Mouse (Mus musculus) left cerebral cortex, adult 2 months (tissue): ENCODE measurements at regions not wholly inside any gene's neighbourhood (a gene's known extent, or its start where the extent isn't known, plus 50 kb on each side); places are given as distances from the start of the nearest gene placed in this dataset.

Source experiments
- DNase-seq, 2 experiments: peaks; one replicate each; pipeline ENCODE4 v3.0.0; 2021 to 2022; ENCODE audit warnings: low spot score in 2 of 2, mixed read lengths in 1 of 2; ENCODE audit errors: extremely low spot score in 1 of 2
- H3K27ac ChIP-seq: fragments of 200-600 bp; 2 replicates; pipeline ENCODE4 v1.8.1; 2022
- H3K4me3 ChIP-seq: fragments of 200-600 bp; 2 replicates; pipeline ENCODE4 v1.8.1; 2022
- CTCF ChIP-seq: fragments of 200-600 bp; IDR thresholded peaks from 2 replicates; pipeline ENCODE4 v1.8.1; 2022; ENCODE audit warnings: antibody characterized with exemption, mild to moderate bottlenecking, moderate library complexity
- intact Hi-C: fragments of 180-260 bp; cut with DNase I; formaldehyde crosslinking; loops from one replicate; pipeline ENCODE4 v1.15.1; 2025

DNA sequence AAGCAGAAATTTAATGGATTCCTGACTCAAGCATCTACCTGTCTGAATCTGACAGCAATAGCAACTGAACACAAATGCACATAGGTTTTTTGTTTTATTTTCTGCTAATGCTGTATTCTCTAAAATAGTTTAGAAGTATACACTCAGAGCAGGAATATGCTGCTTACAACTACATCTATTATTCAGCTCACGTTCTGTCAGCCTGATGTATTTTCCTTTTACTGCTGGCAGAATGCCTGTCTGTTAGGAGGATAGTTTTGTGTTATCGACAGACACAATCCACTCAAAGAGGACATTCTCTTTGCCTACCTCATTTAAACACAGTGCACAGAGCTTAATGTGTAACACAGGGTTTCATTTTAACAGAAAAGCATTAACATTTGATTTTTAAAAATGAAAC lies 269.8 kb upstream of the Chrm3 start:
- no peak overlapping the region for H3K4me3 ChIP-seq
- no peak for DNase-seq
- intact Hi-C loops: no loop called here
- TF ChIP-seq CTCF: no peak
- no peak overlapping the region for H3K27ac ChIP-seq

DNA sequence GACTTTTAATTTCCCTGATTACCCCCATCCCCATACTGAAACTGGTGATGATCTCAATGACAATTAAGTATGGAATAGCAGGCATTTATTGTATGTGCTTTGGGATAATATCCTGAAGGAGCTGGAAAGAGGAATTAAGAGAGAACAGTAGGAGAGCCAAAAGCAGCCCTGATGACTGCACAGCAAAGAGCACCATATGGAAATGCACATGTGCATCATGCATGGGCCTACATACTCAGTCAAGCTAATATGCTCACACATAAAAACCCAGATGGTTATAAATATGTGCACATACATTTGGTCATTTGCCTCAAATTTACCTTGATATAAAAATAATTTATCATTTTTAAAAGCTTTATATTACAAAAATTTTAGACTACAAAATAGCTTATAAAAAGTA lies 259.0 kb upstream of the Chrm3 start:
- intact Hi-C loops: no loop called here
- DNase-seq: no peak
- H3K27ac ChIP-seq: no peak overlapping the region
- H3K4me3 ChIP-seq: no peak overlapping the region
- TF ChIP-seq CTCF: no peak

DNA sequence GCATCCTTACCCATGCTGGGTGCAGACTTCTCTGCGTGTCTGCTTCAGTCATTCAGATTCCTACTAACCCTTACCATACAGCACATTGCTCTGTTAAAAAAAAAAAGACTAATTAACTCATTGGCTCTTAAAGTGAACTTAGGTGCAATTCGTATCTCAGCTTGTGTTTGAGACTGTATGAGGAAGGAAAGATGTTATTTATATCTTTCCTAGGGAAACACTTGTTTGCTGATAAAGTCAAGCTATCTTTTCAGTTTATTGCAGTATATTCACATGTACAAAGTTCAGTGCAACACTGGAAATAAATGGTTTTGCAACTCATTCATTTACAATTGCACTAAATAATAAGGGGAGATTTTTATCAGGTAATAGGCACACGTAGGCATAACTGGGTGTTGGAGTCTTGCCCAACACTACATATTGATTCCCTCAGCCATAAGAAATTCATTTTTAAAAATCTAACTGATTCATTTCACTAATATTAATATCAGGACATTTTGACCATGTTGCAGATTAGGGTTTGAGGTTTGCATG lies 257.8 kb upstream of the Chrm3 start:
- intact Hi-C loops: no loop called here
- DNase-seq: no peak
- Histone ChIP-seq H3K4me3 (no peak overlapping the region), H3K27ac (no peak overlapping the region)
- TF ChIP-seq CTCF: no peak

DNA sequence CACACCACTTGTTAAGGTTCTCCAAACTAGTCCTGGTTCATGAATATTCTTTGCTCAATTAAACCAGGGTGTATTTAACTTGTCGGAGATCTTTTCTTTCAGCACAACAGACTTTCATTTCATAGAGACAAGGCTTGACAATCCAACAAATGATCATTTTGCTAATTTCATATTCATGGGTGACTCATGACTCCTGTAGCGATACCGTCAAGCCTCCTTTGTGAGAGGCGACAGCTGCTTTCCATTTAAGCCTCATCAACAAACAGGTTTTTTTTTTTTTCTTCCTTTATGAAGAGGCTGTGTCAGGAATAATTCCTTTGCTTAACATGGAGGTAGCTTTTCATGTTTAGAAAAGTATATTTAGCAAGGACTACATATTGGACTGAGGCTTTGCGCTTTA lies 214.3 kb upstream of the Chrm3 start:
- H3K4me3 ChIP-seq: no peak overlapping the region
- no peak overlapping the region for H3K27ac ChIP-seq
- no peak for TF ChIP-seq CTCF
- intact Hi-C loops: no loop called here
- DNase-seq: no peak

DNA sequence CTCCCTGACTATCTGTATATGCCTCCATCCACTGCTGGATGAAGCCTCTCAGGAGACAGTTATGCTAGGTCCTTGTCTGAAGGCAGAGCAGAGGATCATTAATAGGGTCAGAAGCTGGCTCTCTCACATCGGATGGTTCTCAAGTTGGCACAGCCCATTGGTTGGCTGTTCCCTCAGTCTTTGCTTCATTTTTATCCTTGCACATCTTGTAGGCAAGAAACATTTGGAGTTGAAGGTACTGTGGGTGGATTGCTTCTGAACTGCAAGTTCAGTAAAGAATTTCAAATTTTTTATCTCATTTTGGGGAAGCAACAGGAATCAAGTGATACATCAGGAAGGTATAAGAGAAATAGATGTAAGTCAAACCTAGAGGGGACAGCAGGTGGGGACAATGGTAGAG lies 206.2 kb upstream of the Chrm3 start:
- TF ChIP-seq CTCF: no peak
- DNase-seq: no peak
- intact Hi-C loops: no loop called here

DNA sequence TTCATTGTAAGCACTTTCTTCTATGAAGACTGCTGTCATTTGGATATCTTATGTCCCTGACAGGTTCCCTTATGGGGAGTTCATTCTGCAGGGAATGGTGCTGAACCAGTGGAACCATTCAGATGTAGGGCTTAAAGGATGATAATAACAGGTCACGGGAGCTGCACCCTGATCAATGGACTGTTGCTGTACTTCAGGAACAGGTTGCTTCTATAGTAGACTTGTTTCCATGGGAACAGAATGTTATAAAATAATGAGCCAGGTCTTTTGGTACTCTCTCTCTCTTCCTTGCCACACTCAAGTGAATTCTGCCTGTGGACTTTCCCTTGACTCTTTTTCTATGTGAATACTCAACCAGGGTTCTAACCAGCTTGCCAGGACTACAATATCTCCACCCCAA lies 196.9 kb upstream of the Chrm3 start:
- no peak overlapping the region for H3K27ac ChIP-seq
- DNase-seq: no peak
- no peak for TF ChIP-seq CTCF
- intact Hi-C loops: no loop called here
- no peak overlapping the region for H3K4me3 ChIP-seq

More for the DNA sequence above, 206.2 kb upstream of the Chrm3 start:
- Histone ChIP-seq H3K27ac (no peak overlapping the region), H3K4me3 (no peak overlapping the region)

DNA sequence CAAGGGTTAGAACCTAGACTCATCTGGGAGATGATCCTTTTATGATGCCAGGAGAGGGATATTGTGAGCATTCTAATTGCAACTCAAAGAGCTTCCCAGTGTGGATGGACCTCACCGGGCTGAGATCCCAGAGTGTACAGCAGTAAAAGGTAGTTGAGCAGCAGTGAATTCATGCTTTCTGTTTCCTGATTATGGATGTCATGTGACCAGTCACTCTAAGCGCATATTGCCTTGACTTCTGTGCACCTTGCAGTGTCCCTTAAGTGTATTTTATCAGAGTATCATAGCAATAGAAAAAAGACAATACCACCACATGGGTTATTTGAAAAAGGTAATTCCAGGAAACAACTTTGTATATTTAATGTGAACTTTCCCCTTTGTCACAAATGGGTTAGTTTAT lies 193.9 kb upstream of the Chrm3 start:
- intact Hi-C loops: no loop called here
- Histone ChIP-seq H3K4me3 (no peak overlapping the region), H3K27ac (no peak overlapping the region)
- no peak for TF ChIP-seq CTCF
- DNase-seq: no peak

DNA sequence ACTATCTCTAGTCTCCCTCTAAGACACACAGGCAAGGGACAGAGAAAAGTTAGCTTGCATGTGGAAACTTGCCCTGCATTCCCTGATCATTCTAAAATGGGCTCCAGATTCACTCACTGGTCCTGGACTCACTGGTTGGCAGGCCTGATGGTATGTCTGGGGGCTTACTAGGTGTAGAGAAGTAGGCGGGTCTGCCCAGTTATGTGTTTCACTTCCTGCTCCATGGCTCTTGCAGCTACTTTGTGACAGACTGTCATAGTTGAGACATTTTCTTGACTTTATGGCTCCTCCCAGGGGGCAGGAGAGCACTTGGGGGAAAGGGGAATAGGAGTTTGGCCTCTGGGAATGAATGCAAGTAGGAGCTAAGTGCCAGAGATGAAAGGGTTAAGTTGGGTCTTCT lies 182.1 kb upstream of the Chrm3 start:
- no peak for TF ChIP-seq CTCF
- no peak for DNase-seq
- H3K27ac ChIP-seq: no peak overlapping the region
- H3K4me3 ChIP-seq: no peak overlapping the region
- intact Hi-C loops: no loop called here

DNA sequence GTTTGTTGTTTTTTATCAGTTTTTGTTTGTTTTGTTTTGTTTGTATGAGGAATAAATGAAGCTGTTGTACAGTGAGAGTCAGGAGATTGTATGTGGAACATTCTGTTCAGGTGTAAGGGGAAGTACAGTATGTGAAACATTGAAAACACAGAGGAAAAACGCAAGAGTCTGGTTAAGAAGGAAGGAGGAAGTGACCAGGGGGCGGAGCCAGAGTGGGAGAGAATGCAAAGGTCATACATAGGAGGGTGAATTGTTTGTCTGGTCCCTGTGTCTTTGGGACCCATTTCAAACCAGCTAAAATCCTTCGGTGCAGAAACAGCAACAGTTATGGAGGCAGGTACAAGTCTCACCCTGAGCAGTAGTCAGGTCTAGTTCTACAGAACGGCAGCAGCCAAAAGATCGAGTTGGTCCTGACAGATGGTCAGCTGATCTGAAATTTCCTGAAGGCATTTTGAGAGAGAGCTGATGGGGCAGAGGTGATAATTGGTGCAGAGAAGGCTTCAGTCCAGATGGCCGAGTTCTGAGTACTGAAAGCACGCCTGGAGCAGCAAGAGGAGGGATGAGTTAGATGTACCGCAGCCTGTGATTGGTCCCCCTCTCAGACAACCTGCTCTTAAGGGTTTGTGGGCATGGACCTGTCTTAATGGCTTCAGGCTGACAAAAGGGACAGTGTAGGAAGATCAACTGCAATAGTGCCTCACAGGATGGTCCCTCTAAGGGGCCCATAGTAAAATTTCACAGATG lies 179.7 kb upstream of the Chrm3 start:
- H3K27ac ChIP-seq: no peak overlapping the region
- H3K4me3 ChIP-seq: no peak overlapping the region
- no peak for TF ChIP-seq CTCF
- DNase-seq: no peak
- intact Hi-C loops: no loop called here

DNA sequence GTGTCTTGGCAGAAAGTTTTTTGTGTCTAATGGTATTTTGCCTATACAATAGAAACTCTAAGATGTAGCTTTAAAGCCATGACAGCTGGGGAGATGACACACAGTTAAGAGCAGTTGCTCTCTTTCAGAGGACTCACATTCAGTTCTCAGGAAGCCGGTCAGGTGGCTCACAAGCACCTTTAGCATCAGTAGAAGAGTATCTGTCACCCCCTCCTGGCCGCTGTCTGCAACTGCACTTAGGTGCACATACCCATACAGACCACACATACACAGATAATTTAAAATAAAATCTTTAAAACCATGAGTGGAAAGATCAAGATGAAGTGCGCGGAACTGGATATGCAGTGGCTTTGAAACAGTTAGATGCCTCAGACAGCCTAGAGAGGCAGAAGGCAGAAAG lies 178.3 kb upstream of the Chrm3 start:
- intact Hi-C loops: no loop called here

DNA sequence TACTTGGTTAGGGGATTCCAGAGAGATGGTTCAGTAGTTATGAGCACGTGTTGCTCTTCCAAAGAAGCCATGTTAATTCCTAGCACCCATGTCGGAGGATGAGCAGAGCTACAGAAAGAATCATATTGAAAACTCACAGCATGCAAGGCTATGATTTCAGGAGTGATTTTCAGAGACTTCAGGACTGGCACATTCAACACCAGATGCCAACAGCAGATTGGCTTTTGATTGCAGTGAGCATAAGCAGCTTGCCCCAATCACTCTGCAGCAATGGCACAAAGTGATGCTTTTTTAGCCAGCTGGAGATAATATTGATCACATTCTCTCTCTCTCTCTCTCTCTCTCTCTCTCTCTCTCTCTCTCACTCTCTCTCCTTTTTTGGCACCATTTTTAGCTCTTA lies 166.6 kb upstream of the Chrm3 start:
- no peak for DNase-seq
- Histone ChIP-seq H3K4me3 (no peak overlapping the region), H3K27ac (no peak overlapping the region)
- intact Hi-C loops: no loop called here
- no peak for TF ChIP-seq CTCF

More for the DNA sequence above, 178.3 kb upstream of the Chrm3 start:
- TF ChIP-seq CTCF: peak; percentile 23
- Histone ChIP-seq H3K27ac (no peak overlapping the region), H3K4me3 (no peak overlapping the region)
- DNase-seq: no peak

DNA sequence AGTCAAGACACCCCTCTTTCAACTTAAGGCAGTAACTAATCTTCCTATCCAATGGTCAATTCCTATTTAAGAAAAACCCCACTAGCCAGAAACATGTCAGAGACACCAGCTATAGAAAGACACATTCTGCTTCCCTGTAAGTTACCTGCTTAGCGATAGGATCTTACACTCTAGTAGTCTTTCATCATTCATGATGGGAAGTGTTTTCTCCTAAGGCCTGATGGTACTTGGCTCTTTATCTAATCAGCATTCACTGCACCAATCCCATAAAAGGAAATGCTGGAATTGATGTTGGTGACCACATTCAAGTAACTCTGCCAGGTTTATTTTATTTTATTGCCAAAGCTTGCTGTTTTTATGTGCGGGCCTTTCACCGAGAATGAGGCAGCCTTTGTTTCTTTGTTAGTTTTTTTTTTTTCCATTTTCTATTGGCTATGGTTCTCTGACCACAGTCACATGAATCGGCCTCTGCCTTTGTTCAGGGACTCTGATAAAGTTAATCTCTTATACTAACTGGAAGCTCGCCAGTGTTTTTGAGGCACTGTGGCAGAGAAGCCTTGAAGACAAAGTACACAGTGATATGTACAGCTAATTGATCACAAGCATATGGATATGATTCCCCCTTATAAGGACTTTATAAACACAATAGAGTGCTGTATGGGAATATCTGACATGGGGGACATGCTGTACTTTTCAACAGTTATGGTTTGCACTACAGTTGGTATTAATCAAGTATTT lies 166.0 kb upstream of the Chrm3 start:
- no peak for DNase-seq
- intact Hi-C loops: no loop called here
- no peak for TF ChIP-seq CTCF
- Histone ChIP-seq H3K27ac (no peak overlapping the region), H3K4me3 (no peak overlapping the region)
